Comparison of ENCODE assay signal across 10 mouse cellular contexts in genomic region chr13:93840146-93840545, GRCm38 (mm10).
DNase-seq lines count a peak whose midpoint lies in the region; ATAC-seq and TF ChIP-seq lines count a peak whose summit lies in the region.
"Had no signal": no experiment of that assay in that cellular context is flagged by ENCODE, and none has a peak within 500 bp of the region (broad histone marks: within the 10 kb centered on the region; RNA-seq: fewer than 3 reads in every experiment).

No protein-coding gene starts in this region.

- no peak for ATAC-seq in limb, embryonic 13.5 days (ENCODE audit: low FRiP score, low read depth)
- ATAC-seq in monocyte, adult 5-6 weeks (replicated peaks; ENCODE audit: insufficient number of reproducible peaks, low FRiP score, low TSS enrichment, poor library complexity, severe bottlenecking) = no peak

- H3K4me1 ChIP-seq in limb, embryonic 13.5 days = peaks cover 52% of the 10 kb centered on the region

- WGBS in limb, embryonic 13.5 days = 38% methylated on average over 2 of the region's 2 CpGs

- peaks cover 4% of the 10 kb centered on the region; the same call in 1 of the 2 replicates for H3K9me3 ChIP-seq in limb, embryonic 13.5 days
- H3K9me3 ChIP-seq: liver, embryonic 13.5 days; neural tube, embryonic 12.5 days had no signal

- no peak overlapping the region for H3K4me3 ChIP-seq in layer of hippocampus, adult 2 months
- no peak overlapping the region for H3K4me3 ChIP-seq in limb, embryonic 13.5 days
- H3K4me3 ChIP-seq: liver, embryonic 13.5 days; neural tube, embryonic 12.5 days had no signal

- no peak for TF ChIP-seq CTCF in layer of hippocampus, adult 2 months (conservative IDR thresholded peaks at IDR 0.05)

- H3K27ac ChIP-seq in layer of hippocampus, adult 2 months = peak overlapping the region; percentile 82; the same call in 1 of the 2 replicates
- H3K27ac ChIP-seq in limb, embryonic 13.5 days = peak overlapping the region; percentile 94
- H3K27ac ChIP-seq: kidney, postnatal 0 days; liver, embryonic 13.5 days had no signal

- no peak overlapping the region for H3K9ac ChIP-seq in limb, embryonic 13.5 days
- H3K9ac ChIP-seq: liver, embryonic 13.5 days; neural tube, embryonic 12.5 days had no signal

- H3K27me3 ChIP-seq in limb, embryonic 13.5 days = no peaks in the 10 kb centered on the region
- H3K27me3 ChIP-seq: liver, embryonic 13.5 days; neural tube, embryonic 12.5 days had no signal

- H3K4me2 ChIP-seq in limb, embryonic 13.5 days (replicated peaks) = no peak overlapping the region
- H3K4me2 ChIP-seq: liver, embryonic 13.5 days had no signal

- DNase-seq in layer of hippocampus, adult 2 months (ENCODE audit: low spot score in 2 of 2) = no peak
- no peak for DNase-seq in layer of hippocampus, postnatal 14 days (ENCODE audit: low spot score in 2 of 2)
- DNase-seq in adrenal gland, postnatal 25 days = peak; percentile 36
- peak; percentile 49 for DNase-seq in gastrocnemius, postnatal 25 days
- no peak for DNase-seq in cerebellum, postnatal 10 days
- DNase-seq: liver, embryonic 13.5 days had no signal

- no peaks in the 10 kb centered on the region for H3K36me3 ChIP-seq in limb, embryonic 13.5 days
- H3K36me3 ChIP-seq: liver, embryonic 13.5 days; neural tube, embryonic 12.5 days had no signal

Comparison
In these comparisons a context has a peak if more than half of its experiments do, and no peak if none do; other contexts are left out.
1. DNase-seq: peak in adrenal gland, postnatal 25 days (single experiment) and gastrocnemius, postnatal 25 days (single experiment); none in layer of hippocampus, adult 2 months (0 of 2), layer of hippocampus, postnatal 14 days (0 of 2) and cerebellum, postnatal 10 days (0 of 2).